Mouse (Mus musculus) ES-CJ7 (cell line): Measurements from ENCODE around the gene Ifih1.

Experiments used
- DNase-seq: peaks from one replicate; pipeline ENCODE4 v3.0.0; 2011; ENCODE audit warnings: low read depth, low spot score

Gene Ifih1

GRCm38 (mm10) chr2:62639869-62640268 lies 6.2 kb downstream of the Ifih1 start:
- no peak for DNase-seq

- DNase-seq, result peak; percentile 31
Observed at GRCm38 (mm10) chr2:62630446-62630845, 15.6 kb downstream of the Ifih1 start.

DNA sequence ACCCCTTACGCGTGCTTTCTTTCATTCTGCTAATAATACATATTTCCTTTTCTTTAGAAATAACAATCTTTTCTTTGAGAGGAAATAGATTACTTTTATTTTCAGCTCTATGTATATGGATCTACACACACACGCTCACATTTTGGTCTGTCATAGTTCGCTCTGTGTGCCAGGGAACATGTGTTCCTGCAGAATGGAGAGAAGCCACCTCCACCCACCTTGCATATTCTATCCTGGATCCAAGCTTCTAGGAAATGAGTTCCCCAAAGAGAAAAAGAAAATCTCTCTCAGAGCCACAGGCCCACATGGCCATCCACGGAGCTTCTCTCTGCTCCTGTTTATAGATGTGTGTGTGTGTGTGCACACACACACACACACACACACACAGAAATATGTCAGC lies 17.7 kb downstream of the Ifih1 start:
- DNase-seq, result no peak

GRCm38 (mm10) chr2:62627728-62628127 lies 18.3 kb downstream of the Ifih1 start:
- no peak for DNase-seq

- DNase-seq, result no peak
Observed at GRCm38 (mm10) chr2:62623024-62623441, 23.0 kb downstream of the Ifih1 start.

DNA sequence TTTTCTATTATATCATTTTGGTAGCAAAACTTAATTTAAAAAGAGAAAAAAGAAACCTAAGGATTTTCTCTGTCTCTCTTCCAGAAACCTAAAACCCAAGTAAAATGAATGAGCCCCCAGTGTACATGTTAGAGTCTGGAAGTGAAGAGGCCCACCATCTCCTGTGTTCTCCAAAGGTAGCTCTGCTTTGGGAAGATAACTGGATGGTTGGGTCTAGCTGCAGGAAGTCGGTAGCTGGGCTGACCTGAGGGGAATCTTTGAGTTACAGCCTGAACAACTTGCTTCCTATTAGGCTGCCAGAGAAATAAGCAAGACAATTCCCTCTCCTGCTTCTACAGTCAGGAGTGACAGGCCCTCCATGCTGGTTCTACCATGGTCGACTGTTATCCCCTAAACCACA lies 26.4 kb downstream of the Ifih1 start:
- DNase-seq, result no peak

DNA sequence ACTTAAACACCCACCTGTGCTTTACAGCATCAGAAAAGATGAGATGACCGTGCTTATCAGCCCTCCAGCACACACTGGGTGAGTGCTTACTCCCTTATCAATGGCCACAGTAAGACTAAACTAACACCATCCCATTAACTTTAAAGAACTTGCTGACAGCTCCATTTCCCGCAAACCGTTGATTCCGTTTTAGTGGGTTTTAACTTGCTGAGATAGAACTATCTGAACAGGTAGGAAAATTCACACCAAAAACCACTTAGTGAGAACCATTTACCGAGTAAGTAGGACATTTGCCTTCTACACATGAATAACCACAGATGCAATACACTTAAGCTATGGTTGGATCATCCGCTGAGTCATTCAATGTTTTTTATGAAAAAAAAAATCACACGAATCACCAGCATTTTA lies 27.1 kb downstream of the Ifih1 start:
- DNase-seq, result no peak

GRCm38 (mm10) chr2:62613133-62613532 lies 32.9 kb downstream of the Ifih1 start:
- DNase-seq, result no peak

- DNase-seq, result no peak
Observed at GRCm38 (mm10) chr2:62606205-62606604, 39.9 kb downstream of the Ifih1 start.

DNA sequence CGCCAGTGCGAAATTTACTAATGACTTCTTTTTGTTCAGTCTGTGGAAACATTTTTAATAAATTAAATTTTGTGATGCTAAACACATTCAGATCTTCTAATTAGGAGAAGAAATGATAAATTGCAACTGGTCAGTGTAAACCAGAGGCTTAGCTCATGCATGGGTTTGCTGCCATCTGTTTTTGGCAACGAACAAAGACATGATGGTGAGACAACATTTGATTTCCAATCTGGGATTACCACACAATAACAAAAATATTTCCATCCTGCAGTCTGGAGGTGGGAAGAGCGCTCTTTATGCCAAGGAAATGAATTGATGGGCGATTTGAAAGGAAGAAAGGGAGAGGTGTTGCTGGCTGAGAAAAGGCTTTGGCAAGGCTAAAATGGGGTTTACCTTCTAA lies 42.5 kb downstream of the Ifih1 start:
- no peak for DNase-seq

DNA sequence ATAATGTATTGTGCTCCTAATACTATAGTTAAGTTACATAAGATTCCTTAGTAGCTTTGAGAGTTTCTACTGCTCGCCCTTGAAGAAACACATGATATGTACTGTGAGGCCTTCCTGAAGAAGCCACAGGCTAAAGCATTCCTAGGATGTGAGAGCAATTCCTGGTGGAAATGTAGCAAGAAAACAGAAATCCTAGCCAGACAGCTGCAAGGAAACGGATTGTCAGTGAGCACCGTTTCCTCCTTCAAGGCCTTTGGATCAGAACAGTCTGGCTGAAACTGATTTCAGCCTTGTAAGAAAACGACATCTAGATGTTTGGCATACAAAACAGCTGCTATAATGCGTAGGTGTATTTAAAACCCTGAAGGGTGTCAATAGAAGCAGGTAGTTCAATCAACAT lies 49.5 kb downstream of the Ifih1 start:
- DNase-seq, result no peak

DNA sequence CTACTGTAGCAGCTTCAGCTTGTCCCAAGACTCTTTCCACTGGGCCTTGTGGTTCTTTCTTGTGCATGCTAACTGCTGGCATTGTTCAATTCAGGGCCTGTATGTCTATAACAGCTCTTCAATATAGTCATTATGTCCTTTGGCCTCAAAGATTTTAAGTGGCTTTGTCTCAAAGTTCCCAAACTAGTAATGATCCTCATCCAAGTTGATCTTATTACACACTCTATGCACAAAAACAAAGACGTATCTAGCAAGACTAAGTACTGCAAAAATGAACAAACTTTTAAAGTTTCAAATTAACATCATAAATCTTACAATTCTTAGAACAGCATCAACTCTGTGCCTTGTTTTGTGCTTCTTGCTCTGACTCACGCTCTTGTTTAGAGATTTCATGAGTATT lies 51.6 kb downstream of the Ifih1 start:
- DNase-seq, result no peak

DNA sequence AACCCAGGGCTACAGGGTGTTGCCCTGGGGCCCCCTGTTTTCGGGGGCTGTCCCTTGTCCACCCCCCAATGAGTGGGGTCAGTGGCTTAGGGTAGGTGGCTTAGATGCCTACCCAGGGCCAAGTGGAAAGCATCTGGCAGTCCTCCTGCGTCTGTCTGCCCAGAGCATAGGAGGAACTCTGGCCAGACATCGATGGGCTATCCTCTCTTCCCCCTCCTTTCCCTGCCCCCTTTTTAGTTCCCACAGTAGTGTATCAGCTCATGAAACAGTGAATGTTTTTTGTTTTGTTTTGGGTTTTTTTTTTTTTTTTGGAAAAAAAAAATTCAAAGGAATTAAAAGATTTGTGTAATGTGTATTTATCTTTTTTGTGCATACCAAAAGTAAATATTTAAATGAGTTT lies 54.5 kb downstream of the Ifih1 start:
- no peak for DNase-seq

DNA sequence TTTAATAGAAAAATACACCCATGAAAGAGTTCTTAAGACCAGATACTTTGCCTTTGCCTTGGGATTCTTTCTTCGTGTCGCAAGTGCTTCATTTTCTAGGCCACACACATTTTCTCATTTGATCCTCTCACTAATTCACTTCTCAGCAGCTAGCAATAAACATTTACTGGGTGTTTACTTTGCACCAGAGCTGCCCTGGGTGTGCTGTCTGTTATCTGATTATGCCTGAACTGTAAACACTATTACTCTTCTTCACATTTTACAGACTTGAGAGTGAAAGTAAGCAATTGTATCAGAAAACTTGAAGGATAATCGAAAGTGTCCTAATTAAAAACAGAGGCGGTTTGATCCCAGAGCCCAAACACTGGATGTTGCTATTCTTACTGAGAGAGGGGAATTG lies 56.7 kb downstream of the Ifih1 start:
- no peak for DNase-seq

GRCm38 (mm10) chr2:62585769-62586168 lies 60.3 kb downstream of the Ifih1 start:
- DNase-seq, result no peak

GRCm38 (mm10) chr2:62574962-62575361 lies 71.1 kb downstream of the Ifih1 start:
- no peak for DNase-seq

GRCm38 (mm10) chr2:62574250-62574649 lies 71.8 kb downstream of the Ifih1 start:
- DNase-seq, result no peak

- no peak for DNase-seq
Observed at GRCm38 (mm10) chr2:62573753-62574159, 72.3 kb downstream of the Ifih1 start, which contains the start of gene Fap. Fap (minus strand) TSS chr2:62574075.

GRCm38 (mm10) chr2:62573099-62573752 lies 72.8 kb downstream of the Ifih1 start:
- DNase-seq, result no peak

DNA sequence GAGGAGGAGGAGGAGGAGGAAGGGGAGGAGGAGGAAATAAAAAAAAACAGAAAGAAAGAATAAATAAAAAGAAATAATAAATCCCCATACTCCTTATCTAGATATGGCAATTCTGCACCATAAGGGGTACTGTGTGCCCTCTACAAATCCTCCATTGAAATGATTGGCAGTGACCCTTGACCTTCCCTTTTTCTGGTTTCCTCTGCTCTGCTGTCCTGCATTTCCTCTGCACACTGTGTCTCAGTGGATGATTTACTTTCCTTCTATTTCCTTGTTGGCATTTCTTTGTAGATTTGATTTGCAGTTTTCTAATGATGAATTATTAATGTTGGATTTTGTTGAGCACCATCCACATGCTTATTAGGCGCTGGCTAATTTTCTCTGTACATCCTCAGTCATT lies 81.4 kb downstream of the Ifih1 start:
- DNase-seq, result no peak

GRCm38 (mm10) chr2:62562661-62563485 lies 83.2 kb downstream of the Ifih1 start:
- DNase-seq, result no peak

DNA sequence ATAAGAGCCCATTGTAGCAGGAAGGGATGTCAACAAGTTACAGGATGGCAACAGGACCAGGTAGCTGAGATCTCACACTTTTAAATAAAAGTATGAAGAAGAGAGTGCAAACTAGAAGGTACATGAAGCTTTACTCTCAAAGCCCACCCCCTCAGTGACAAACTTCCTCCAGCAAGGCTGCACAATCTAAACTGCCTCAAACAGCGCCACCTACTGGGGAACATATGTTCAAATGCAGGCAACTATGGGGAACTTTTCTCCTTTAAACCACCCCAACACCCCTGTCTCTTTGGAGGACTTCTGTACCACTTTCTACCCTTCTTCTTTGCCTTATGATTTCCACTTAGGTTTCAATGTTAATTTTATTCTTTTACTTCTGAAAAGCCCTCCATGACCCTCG lies 88.6 kb downstream of the Ifih1 start:
- peak; percentile 32 for DNase-seq

GRCm38 (mm10) chr2:62556349-62556748 lies 89.7 kb downstream of the Ifih1 start:
- DNase-seq, result no peak
